Mouse (Mus musculus) small intestine, adult 2 months (tissue): ENCODE results near the gene Cep170. TPM values are rescaled to one million over a fixed set of nuclear protein-coding genes. Genes with fewer than 3 reads are reported as not detected.

Experiments
- H3K27ac ChIP-seq: fragments of 200-500 bp; 2 replicates; pipeline ENCODE4 v1.5.1; 2012; ENCODE audit warnings: low read depth, low read length, control low read depth, inconsistent platforms; ENCODE audit not compliant: insufficient read depth
- H3K27me3 ChIP-seq: fragments of 200-500 bp; 2 replicates; pipeline ENCODE4 v1.6.1; 2012; ENCODE audit warnings: mild to moderate bottlenecking, moderate library complexity, low read length, inconsistent platforms; ENCODE audit not compliant: control insufficient read depth, insufficient read depth
- H3K36me3 ChIP-seq: fragments of 200-500 bp; 2 replicates; pipeline ENCODE4 v1.6.1; 2012; ENCODE audit warnings: mild to moderate bottlenecking, low read length, control low read depth, inconsistent platforms; ENCODE audit not compliant: control insufficient read depth, insufficient read depth
- H3K4me1 ChIP-seq: fragments of 200-500 bp; 2 replicates; pipeline ENCODE4 v1.6.1; 2012; ENCODE audit warnings: low read length, inconsistent platforms, mixed read lengths; ENCODE audit not compliant: control insufficient read depth, insufficient read depth, insufficient read length
- H3K4me3 ChIP-seq: fragments of 200-500 bp; 2 replicates; pipeline ENCODE4 v1.5.1; 2012; ENCODE audit warnings: low read depth, mild to moderate bottlenecking, control low read depth, inconsistent platforms, low read length, moderate library complexity
- CTCF ChIP-seq: fragments of 200-500 bp; IDR thresholded peaks from 2 replicates; pipeline ENCODE4 v1.5.1; 2012; ENCODE audit warnings: low read depth, mild to moderate bottlenecking, control low read depth, inconsistent platforms, low read length, moderate library complexity, mixed read lengths; ENCODE audit not compliant: insufficient replicate concordance, insufficient read length; ENCODE audit errors: extremely low read depth
- POLR2A ChIP-seq: fragments of 200-500 bp; IDR thresholded peaks from 2 replicates; pipeline ENCODE4 v1.6.1; 2012; ENCODE audit warnings: low read depth, mild to moderate bottlenecking, control low read depth, inconsistent platforms, low read length, moderate library complexity
- WGBS: fragments of 180-500 bp; shearing (Covaris S2); methylation state at CpG from one replicate; pipeline ENCODE4 v1.1.7; 2018; 5-methylcytosine and 5-hydroxymethylcytosine counted together
- polyA plus RNA-seq: library from polyadenylated mRNA; depleted of rRNA; stranded (reverse); fragments of >200 nt; gene quantifications from 2 replicates; pipeline ENCODE4 v1.2.3, GENCODE M21; 2012; rRNA removed

Gene Cep170
- polyA plus RNA-seq, 1 experiment, result 0.66 TPM

- Histone ChIP-seq H3K4me1 (no peaks in the 10 kb centered on the region), H3K27me3 (no peaks in the 10 kb centered on the region), H3K4me3 (no peak overlapping the region), H3K36me3 (no peaks in the 10 kb centered on the region), H3K27ac (no peak overlapping the region)
- TF ChIP-seq CTCF (no peak), POLR2A (no peak)
These were observed 114.1 kb downstream of the Cep170 start for GRCm38 (mm10) chr1:176699793-176700192.

- 72% methylated on average over 3 of the region's 3 CpGs for WGBS
- H3K27me3 ChIP-seq, result no peaks in the 10 kb centered on the region
- H3K36me3 ChIP-seq, result no peaks in the 10 kb centered on the region
- H3K27ac ChIP-seq, result no peak overlapping the region
- no peaks in the 10 kb centered on the region for H3K4me1 ChIP-seq
- TF ChIP-seq CTCF (no peak), POLR2A (no peak)
- H3K4me3 ChIP-seq, result no peak overlapping the region
These were observed 115.2 kb downstream of the Cep170 start for GRCm38 (mm10) chr1:176698647-176699046.

GRCm38 (mm10) chr1:176697091-176697490 lies 116.8 kb downstream of the Cep170 start:
- Histone ChIP-seq H3K27ac (no peak overlapping the region), H3K4me1 (no peaks in the 10 kb centered on the region), H3K27me3 (no peaks in the 10 kb centered on the region), H3K4me3 (no peak overlapping the region), H3K36me3 (no peaks in the 10 kb centered on the region)
- no peak for TF ChIP-seq CTCF
- no peak for TF ChIP-seq POLR2A
- WGBS, result 26% methylated on average over 7 of the region's 7 CpGs

- Histone ChIP-seq H3K36me3 (no peaks in the 10 kb centered on the region), H3K4me3 (no peak overlapping the region), H3K4me1 (no peaks in the 10 kb centered on the region), H3K27me3 (no peaks in the 10 kb centered on the region), H3K27ac (no peak overlapping the region)
- TF ChIP-seq POLR2A, result no peak
- no peak for TF ChIP-seq CTCF
- WGBS, result 91% methylated on average over 11 of the region's 11 CpGs
These were observed 122.8 kb downstream of the Cep170 start for GRCm38 (mm10) chr1:176691101-176691500.

GRCm38 (mm10) chr1:176688251-176688880 lies 125.5 kb downstream of the Cep170 start:
- H3K36me3 ChIP-seq, result no peaks in the 10 kb centered on the region
- 52% methylated on average over 6 of the region's 6 CpGs for WGBS
- H3K4me1 ChIP-seq, result no peaks in the 10 kb centered on the region
- no peaks in the 10 kb centered on the region for H3K27me3 ChIP-seq
- TF ChIP-seq POLR2A (no peak), CTCF (no peak)
- no peak overlapping the region for H3K27ac ChIP-seq
- H3K4me3 ChIP-seq, result no peak overlapping the region

Other genes starting within 250 kb of the Cep170 start
- gene Sdccag8, start 593 bp upstream of the Cep170 start, polyA plus RNA-seq, result 3.6 and 5.1 TPM in 2 replicates